Mouse (Mus musculus) stomach, postnatal 0 days (tissue): ENCODE data around the gene Tmem88.

Experiments
- CTCF ChIP-seq: IDR thresholded peaks from 2 replicates; pipeline ENCODE4 v1.5.1; 2016; ENCODE audit warnings: antibody characterized with exemption, low read depth, mild to moderate bottlenecking, moderate library complexity
- EP300 ChIP-seq: optimal IDR thresholded peaks from 2 replicates; pipeline ENCODE3; 2016; ENCODE audit warnings: antibody characterized with exemption

DNA sequence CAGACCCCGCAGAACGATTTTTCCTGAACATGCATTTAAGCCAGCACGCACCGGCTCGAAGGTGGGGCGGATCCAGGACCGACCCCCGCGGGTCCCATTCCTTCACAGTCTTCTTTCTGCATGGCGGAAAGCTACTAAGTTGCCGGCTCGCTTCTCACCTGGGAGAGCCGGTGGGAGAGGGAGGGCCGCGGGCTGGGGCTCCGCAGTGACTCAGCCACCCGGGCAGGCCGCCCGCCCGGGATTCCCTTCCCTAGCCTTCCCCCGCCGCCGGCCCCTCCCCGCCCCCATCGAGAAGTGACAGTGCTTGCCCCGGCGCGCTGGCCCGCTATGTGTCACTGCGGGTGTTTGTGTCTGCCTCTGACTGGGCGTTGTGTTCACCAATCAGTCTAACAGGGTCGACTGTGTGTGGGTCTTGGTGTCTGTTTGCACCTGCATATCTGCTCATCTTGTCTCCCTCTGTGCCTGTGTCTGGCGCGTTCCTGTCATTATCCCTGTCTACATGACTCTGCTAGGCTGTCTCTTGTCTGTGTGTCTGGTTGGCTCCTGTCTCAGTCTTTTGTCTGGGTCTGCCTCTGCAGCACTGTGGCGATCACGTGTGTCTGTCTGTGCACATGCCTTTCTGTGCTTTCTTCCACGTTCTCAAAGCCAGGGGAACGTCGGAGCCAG, 13.6 kb upstream of the Tmem88 start:
- no peak for TF ChIP-seq CTCF
- no peak for TF ChIP-seq EP300
